Comparison of ENCODE assay signal across 8 mouse cellular contexts in the genomic region with DNA sequence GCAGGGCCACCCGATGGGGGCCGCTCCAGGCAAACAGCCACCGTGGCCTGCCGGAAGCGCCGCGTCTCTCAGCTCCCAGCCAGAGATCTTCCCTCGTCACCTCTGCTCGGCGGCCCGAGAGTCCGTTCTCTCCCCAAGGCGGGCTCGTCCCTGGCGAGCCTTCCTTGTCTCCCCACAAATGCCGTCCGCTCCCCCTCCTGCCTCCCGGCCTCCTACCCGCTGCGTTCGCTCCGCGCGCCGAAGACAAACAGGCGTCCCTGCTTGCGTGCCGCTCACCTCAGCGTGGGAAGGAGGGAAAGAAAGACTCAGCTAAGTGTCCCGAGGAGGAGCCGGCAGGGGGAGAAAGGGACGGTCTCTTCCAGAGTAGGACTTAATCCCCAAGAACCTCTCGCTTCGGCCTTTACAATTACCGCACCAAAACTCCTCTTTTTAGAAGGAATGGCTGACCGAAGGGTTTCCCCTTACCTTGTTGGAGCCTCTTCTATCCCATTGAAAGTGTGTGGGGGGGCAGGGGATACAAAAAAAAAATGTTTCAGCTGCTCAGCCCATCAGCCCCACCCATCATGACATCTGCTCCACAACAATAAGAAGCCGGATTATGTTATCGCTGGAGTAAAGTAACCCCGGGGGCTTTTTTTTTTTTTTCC. TPM values are rescaled to one million over a fixed set of nuclear protein-coding genes. Genes with fewer than 3 reads are reported as not detected.
DNase-seq lines count a peak whose midpoint lies in the region; ATAC-seq and TF ChIP-seq lines count a peak whose summit lies in the region.

A gene (minus strand): TSS at position 499 of the 647 bp plus-strand sequence.

- H3K9ac ChIP-seq in kidney, postnatal 0 days (ENCODE audit: low read depth, low read length), result peak within 1 kb of the TSS; percentile 99
- peak within 1 kb of the TSS; percentile 94 for H3K9ac ChIP-seq in limb, embryonic 12.5 days (replicated peaks)

- TF ChIP-seq CTCF in kidney, postnatal 0 days (IDR thresholded peaks at IDR 0.05; ENCODE audit: low read depth), result peak; percentile 26; the same call in 1 of the 2 replicates
- TF ChIP-seq CTCF in olfactory bulb, adult 2 months (IDR thresholded peaks at IDR 0.05; ENCODE audit: insufficient read depth, low read depth, low read length), result no peak

- H3K27me3 ChIP-seq in kidney, postnatal 0 days (ENCODE audit: insufficient read depth, low read length), result no peaks in the 10 kb centered on the region
- no peaks in the 10 kb centered on the region for H3K27me3 ChIP-seq in limb, embryonic 12.5 days

- peak within 1 kb of the TSS; percentile 73 for H3K4me2 ChIP-seq in kidney, postnatal 0 days (ENCODE audit: low read length)
- peak within 1 kb of the TSS; percentile 72 for H3K4me2 ChIP-seq in limb, embryonic 12.5 days

- intact Hi-C loops in heart, postnatal 14 days (cut with DNase I), result no loop called here

- no peak for DNase-seq in kidney, postnatal 0 days (ENCODE audit: low spot score)
- DNase-seq in kidney, postnatal 25 days, result no peak
- DNase-seq in MN1 (ENCODE audit: low spot score), result peak; percentile 66
- no peak for DNase-seq in heart, postnatal 14 days
- DNase-seq in cerebellum, adult 9-11 months, result no peak

- no peaks in the 10 kb centered on the region for H3K9me3 ChIP-seq in kidney, postnatal 0 days (replicated peaks; ENCODE audit: low read length)
- H3K9me3 ChIP-seq in limb, embryonic 12.5 days, result no peaks in the 10 kb centered on the region

- TF ChIP-seq POLR2A in olfactory bulb, adult 2 months (IDR thresholded peaks at IDR 0.05; ENCODE audit: insufficient read depth, low read depth, low read length), result no peak

- H3K36me3 ChIP-seq in kidney, postnatal 0 days (ENCODE audit: insufficient read depth, low read length), result no peaks in the 10 kb centered on the region
- H3K36me3 ChIP-seq in limb, embryonic 12.5 days, result no peaks in the 10 kb centered on the region

- peak; percentile 47 for ATAC-seq in kidney, postnatal 0 days (replicated peaks; ENCODE audit: low FRiP score, low read depth)
- peak; percentile 69 for ATAC-seq in erythroblast, adult 5-6 weeks (replicated peaks; ENCODE audit: low FRiP score, poor library complexity, severe bottlenecking)
- 0 out of 2 replicates have a peak, but pooled peaks have one; percentile 18 for ATAC-seq in limb, embryonic 12.5 days (ENCODE audit: insufficient number of reproducible peaks, insufficient read depth, low FRiP score, low TSS enrichment, low read depth)

- 0% methylated on average over 38 of the region's 39 CpGs for WGBS in kidney, postnatal 0 days
- 0% methylated on average over 38 of the region's 39 CpGs for WGBS in limb, embryonic 12.5 days
- under 1% methylated on average over 39 of the region's 39 CpGs for WGBS in olfactory bulb, adult 2 months

- peak within 1 kb of the TSS; percentile 99 for H3K27ac ChIP-seq in kidney, postnatal 0 days
- H3K27ac ChIP-seq in limb, embryonic 12.5 days, result peak within 1 kb of the TSS; percentile 97
- H3K27ac ChIP-seq in olfactory bulb, adult 2 months (ENCODE audit: insufficient read depth, low read depth, low read length), result peak within 1 kb of the TSS; percentile 99

- H3K4me1 ChIP-seq in kidney, postnatal 0 days (replicated peaks; ENCODE audit: insufficient read depth, low read length), result 0 out of 2 replicates have a peak, but pooled peaks cover 3% of the 10 kb centered on the region
- H3K4me1 ChIP-seq in limb, embryonic 12.5 days (replicated peaks), result peaks cover 6% of the 10 kb centered on the region
- peaks cover 3% of the 10 kb centered on the region; the same call in 1 of the 2 replicates for H3K4me1 ChIP-seq in olfactory bulb, adult 2 months (ENCODE audit: control insufficient read depth, insufficient read depth, low read length)

- H3K4me3 ChIP-seq in kidney, postnatal 0 days (replicated peaks; ENCODE audit: low read depth, low read length), result peak within 1 kb of the TSS; percentile 99
- H3K4me3 ChIP-seq in limb, embryonic 12.5 days (replicated peaks), result peak within 1 kb of the TSS; percentile 91
- H3K4me3 ChIP-seq in olfactory bulb, adult 2 months (ENCODE audit: insufficient read depth, low read depth, low read length), result peak within 1 kb of the TSS; percentile 100

RNA-seq across cellular contexts. Expression of the gene that starts here (rescaled TPM):
- polyA plus RNA-seq in kidney, postnatal 0 days (2015; fragmentation: Nextera tagmentation; extraction: Ambion mirVana), result 36.8 and 36.9 TPM in 2 replicates
- 67.4 and 74.0 TPM in 2 replicates for total RNA-seq in erythroblast, adult 5-6 weeks (2015; ENCODE audit: low replicate concordance)
- 115 and 127 TPM in 2 replicates for total RNA-seq in erythroblast, adult 5-6 weeks (2017; ENCODE audit: low replicate concordance)
- total RNA-seq in heart, postnatal 14 days (2021), result 100 to 1,000 TPM; 195 to 201 TPM
- 76.2 and 83.1 TPM in 2 replicates for polyA plus RNA-seq in limb, embryonic 12.5 days (2016; fragmentation: Nextera tagmentation; extraction: Ambion mirVana)
- 151 TPM in 1 of 2 replicates, not detected in the other for polyA plus RNA-seq in olfactory bulb, adult 2 months (2012; ENCODE audit: insufficient read depth, insufficient read length, low replicate concordance, missing spikeins)

Comparison
In these comparisons a context has a peak if more than half of its experiments do, and no peak if none do; other contexts are left out.
1. ATAC-seq: peak in every context shown above with its lines; median percentile 69 in erythroblast, adult 5-6 weeks; 47 in kidney, postnatal 0 days; 18 in limb, embryonic 12.5 days.